Mouse (Mus musculus) neural tube, postnatal 0 days (tissue): ENCODE data around the gene Polq. TPM values are rescaled to one million over a fixed set of nuclear protein-coding genes. Genes with fewer than 3 reads are reported as not detected.

ENCODE experiments used
- polyA plus RNA-seq: library from polyadenylated mRNA; unstranded; fragments of >200 nt; fragmentation: Nextera tagmentation; extraction: Ambion mirVana; gene quantifications from 2 replicates; pipeline ENCODE4 v1.2.1, GENCODE M21; 2015

Gene Polq
- polyA plus RNA-seq: 0.92 and 1.9 TPM in 2 replicates

DNA sequence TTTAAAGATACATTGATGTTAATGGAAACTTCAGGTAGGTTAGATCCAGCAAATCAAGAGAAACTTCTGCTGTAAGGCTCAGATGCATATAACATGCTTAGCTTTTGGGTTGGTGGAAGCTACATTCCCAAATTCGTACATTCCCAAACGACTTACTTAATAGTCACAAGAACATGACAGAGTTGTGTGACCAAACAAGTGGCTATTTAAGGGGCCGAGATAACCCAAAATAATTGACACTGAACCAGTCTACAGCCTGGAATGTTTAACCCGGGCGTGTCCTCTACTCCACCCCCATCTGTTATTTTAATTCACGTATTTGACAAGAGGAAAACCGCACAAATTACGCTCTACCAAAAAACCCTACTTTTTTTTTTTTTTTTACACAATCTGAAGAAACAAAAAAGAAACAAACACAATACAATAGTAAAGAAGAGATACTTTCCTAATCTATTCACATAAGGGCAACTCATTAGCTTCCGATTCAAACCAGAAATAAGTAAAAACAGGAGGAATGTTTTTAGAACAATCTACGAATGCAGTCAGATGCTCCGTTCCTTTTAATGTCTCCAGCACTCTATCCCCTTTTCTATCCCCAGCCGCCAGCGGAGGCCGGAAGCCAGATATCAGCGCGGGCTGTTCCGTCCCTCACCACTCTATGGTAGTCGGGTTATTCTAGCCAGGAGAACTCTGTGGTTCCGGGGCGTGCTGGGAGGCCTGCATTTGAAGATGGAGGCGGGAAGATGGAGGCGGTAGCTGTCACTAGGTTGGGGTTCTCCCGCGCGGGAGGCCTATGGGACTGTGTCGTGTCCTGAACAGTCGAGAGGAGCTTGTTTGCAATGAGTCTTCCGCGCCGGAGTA is at the start of gene Polq:
Polq (plus strand) TSS at position 726 of the 861 bp plus-strand sequence.

DNA sequence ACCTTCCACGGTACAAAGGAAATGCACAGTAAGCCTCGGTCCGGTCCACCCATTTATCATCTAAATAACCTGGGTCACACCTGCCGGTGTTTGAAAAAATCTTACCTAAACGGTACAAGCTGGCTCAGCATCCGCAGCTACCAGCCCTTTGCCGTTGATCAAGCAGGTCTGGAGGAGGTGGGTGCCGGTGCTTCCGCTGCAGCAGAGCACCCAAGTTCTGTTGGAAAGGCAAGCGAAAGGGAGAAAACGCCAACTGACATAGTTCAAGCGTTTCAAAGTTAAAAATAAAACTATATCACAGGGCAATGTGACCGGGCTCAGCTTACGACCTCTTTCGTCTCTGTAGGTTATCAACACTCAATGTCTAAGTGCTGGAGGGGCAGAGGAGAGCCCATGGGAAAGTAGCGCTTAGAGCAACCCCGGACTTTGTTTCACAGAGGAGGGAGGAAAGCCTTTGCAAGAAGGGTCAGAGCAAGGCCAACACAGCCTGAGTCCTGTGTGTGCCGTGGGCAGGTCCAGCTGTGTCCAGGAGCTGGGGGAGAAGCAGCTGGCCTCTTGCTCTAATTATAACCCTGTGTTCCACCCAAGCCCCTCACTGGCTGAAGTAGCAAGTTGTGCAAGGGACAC is 21.5 kb upstream of the Polq start, which contains the start of gene Fbxo40:
Fbxo40 (minus strand) TSS at position 469 of the 627 bp plus-strand sequence.

Other genes starting within 250 kb of the Polq start
- gene Slc15a2, start 226.8 kb upstream of the Polq start, polyA plus RNA-seq: 34.2 and 37.3 TPM in 2 replicates
- 48.2 and 54.4 TPM in 2 replicates for gene Iqcb1, start 183.4 kb upstream of the Polq start, polyA plus RNA-seq
- 0.39 and 0.71 TPM in 2 replicates for gene Eaf2, start 136.8 kb upstream of the Polq start, polyA plus RNA-seq
- gene Golgb1, start 136.6 kb upstream of the Polq start, polyA plus RNA-seq: 84.9 and 98.8 TPM in 2 replicates
- 3.7 and 4.0 TPM in 2 replicates for gene Hcls1, start 76.8 kb upstream of the Polq start, polyA plus RNA-seq
- gene Fbxo40, start 21.3 kb upstream of the Polq start, polyA plus RNA-seq: 0.17 TPM in 1 of 2 replicates, not detected in the other